In genomic region chrX:10117065-10117719, GRCm38 (mm10) we compare ENCODE assay signal across 8 mouse cellular contexts. TPM values are rescaled to one million over a fixed set of nuclear protein-coding genes. Genes with fewer than 3 reads are reported as not detected.
DNase-seq lines count a peak whose midpoint lies in the region; ATAC-seq and TF ChIP-seq lines count a peak whose summit lies in the region.

Gene Srpx (minus strand): TSS chrX:10117709.

- peak within 1 kb of the TSS; percentile 58 for H3K4me3 ChIP-seq in gastrocnemius, adult 2 months
- H3K4me3 ChIP-seq in heart, embryonic 16.5 days (ENCODE audit: low read length), result peak within 1 kb of the TSS; percentile 47
- peak within 1 kb of the TSS; percentile 16; the same call in 1 of the 2 replicates for H3K4me3 ChIP-seq in liver, embryonic 13.5 days (replicated peaks)
- H3K4me3 ChIP-seq in stomach, embryonic 15.5 days (replicated peaks), result peak within 1 kb of the TSS; percentile 37

- H3K4me2 ChIP-seq in heart, embryonic 16.5 days (ENCODE audit: low read depth, low read length), result peak within 1 kb of the TSS; percentile 58
- H3K4me2 ChIP-seq in liver, embryonic 13.5 days, result peak within 1 kb of the TSS; percentile 24
- H3K4me2 ChIP-seq in stomach, embryonic 15.5 days, result peak within 1 kb of the TSS; percentile 50

- TF ChIP-seq CTCF in gastrocnemius, adult 2 months (IDR thresholded peaks at IDR 0.05), result no peak

- ATAC-seq in heart, embryonic 16.5 days (replicated peaks; ENCODE audit: extremely low read depth, insufficient read depth, low FRiP score), result no peak; the same call in 1 of the 2 replicates
- ATAC-seq in liver, embryonic 13.5 days (ENCODE audit: low read depth), result no peak
- ATAC-seq in stomach, embryonic 15.5 days (ENCODE audit: insufficient read depth, low FRiP score, low read depth), result peak; percentile 31; the same call in 1 of the 2 replicates

- intact Hi-C loops in gastrocnemius, adult 2 months (cut with DNase I), result no loop called here

- no peak for DNase-seq in gastrocnemius, adult 2 months
- no peak for DNase-seq in gastrocnemius, adult 8-10 months (ENCODE audit: low spot score in 2 of 2)
- DNase-seq in ZHBTc4 (ENCODE audit: low read depth, low spot score), result peak; percentile 38
- no peak for DNase-seq in liver, embryonic 13.5 days
- DNase-seq in layer of hippocampus, adult 9-11 months, result no peak
- DNase-seq in thymus, postnatal 36 days, result no peak

- peak within 1 kb of the TSS; percentile 54 for H3K9ac ChIP-seq in heart, embryonic 16.5 days (ENCODE audit: low read length)
- H3K9ac ChIP-seq in liver, embryonic 13.5 days, result no peak within 1 kb of the TSS
- H3K9ac ChIP-seq in stomach, embryonic 15.5 days, result no peak within 1 kb of the TSS

- H3K27ac ChIP-seq in gastrocnemius, adult 2 months, result peak within 1 kb of the TSS; percentile 56
- no peak within 1 kb of the TSS for H3K27ac ChIP-seq in heart, embryonic 16.5 days (ENCODE audit: low read length)
- H3K27ac ChIP-seq in liver, embryonic 13.5 days, result no peak within 1 kb of the TSS
- no peak within 1 kb of the TSS for H3K27ac ChIP-seq in stomach, embryonic 15.5 days

- WGBS in heart, embryonic 16.5 days, result 21% methylated on average over 19 of the region's 19 CpGs
- 24% methylated on average over 19 of the region's 19 CpGs for WGBS in liver, embryonic 13.5 days (ENCODE audit: insufficient replicate concordance)
- WGBS in stomach, embryonic 15.5 days, result 16% methylated on average over 19 of the region's 19 CpGs

- H3K36me3 ChIP-seq in heart, embryonic 16.5 days (ENCODE audit: control insufficient read depth, insufficient read depth), result no peaks in the 10 kb centered on the region
- H3K36me3 ChIP-seq in liver, embryonic 13.5 days, result no peaks in the 10 kb centered on the region
- no peaks in the 10 kb centered on the region for H3K36me3 ChIP-seq in stomach, embryonic 15.5 days

- no peaks in the 10 kb centered on the region for H3K27me3 ChIP-seq in heart, embryonic 16.5 days (ENCODE audit: control insufficient read depth, insufficient read depth, low read length)
- no peaks in the 10 kb centered on the region for H3K27me3 ChIP-seq in liver, embryonic 13.5 days
- no peaks in the 10 kb centered on the region for H3K27me3 ChIP-seq in stomach, embryonic 15.5 days (replicated peaks)

- no peaks in the 10 kb centered on the region; the same call in 1 of the 2 replicates for H3K4me1 ChIP-seq in heart, embryonic 16.5 days (ENCODE audit: control insufficient read depth, insufficient read depth, low read length)
- no peaks in the 10 kb centered on the region for H3K4me1 ChIP-seq in liver, embryonic 13.5 days (replicated peaks)
- H3K4me1 ChIP-seq in stomach, embryonic 15.5 days, result no peaks in the 10 kb centered on the region

- no peaks in the 10 kb centered on the region for H3K9me3 ChIP-seq in heart, embryonic 16.5 days (replicated peaks; ENCODE audit: control insufficient read depth, low read length)
- no peaks in the 10 kb centered on the region for H3K9me3 ChIP-seq in liver, embryonic 13.5 days (replicated peaks)
- no peaks in the 10 kb centered on the region for H3K9me3 ChIP-seq in stomach, embryonic 15.5 days

RNA-seq across cellular contexts. Expression of gene Srpx, which starts in this region (rescaled TPM):
- total RNA-seq in gastrocnemius, adult 2 months (2021), result 1 to 10 TPM; 4.9 to 5.3 TPM
- total RNA-seq in gastrocnemius, adult 8-10 months (2022), result 1 to 10 TPM; 1.0 to 3.2 (median 2.3) TPM
- polyA plus RNA-seq in heart, embryonic 16.5 days (2015; fragmentation: Nextera tagmentation; extraction: Ambion mirVana), result 13.6 and 14.5 TPM in 2 replicates
- polyA plus RNA-seq in liver, embryonic 13.5 days (2015; fragmentation: Nextera tagmentation; extraction: Ambion mirVana), result 1.0 and 1.3 TPM in 2 replicates
- polyA plus RNA-seq in stomach, embryonic 15.5 days (2015; fragmentation: Nextera tagmentation; extraction: Ambion mirVana), result 24.7 and 27.8 TPM in 2 replicates
